Mouse (Mus musculus) midbrain, postnatal 0 days (tissue): ENCODE data around the gene Maneal. TPM values are rescaled to one million over a fixed set of nuclear protein-coding genes. Genes with fewer than 3 reads are reported as not detected.
A peak's percentile ranks its signal among the peaks of the same experiment; 100 is the strongest.

Source experiments
- ATAC-seq: fragments of 200-750 bp; cut with Nextera tagmentation; 2 replicates; pipeline ENCODE4 v1.8.0; 2017; ENCODE audit warnings: moderate number of reproducible peaks, mild to moderate bottlenecking, moderate TSS enrichment, moderate library complexity; ENCODE audit not compliant: low FRiP score
- DNase-seq: peaks from one replicate; pipeline ENCODE4 v3.0.0-alpha.2; 2015; ENCODE audit warnings: low spot score
- H3K27ac ChIP-seq: fragments of 300-500 bp; sonication (generic); 2 replicates; pipeline ENCODE4 v1.5.1; 2014; ENCODE audit warnings: low read depth, mild to moderate bottlenecking, low read length, mixed read lengths
- H3K27me3 ChIP-seq: fragments of 300-500 bp; sonication (generic); 2 replicates; pipeline ENCODE4 v1.6.1; 2014; ENCODE audit warnings: low read length, control low read depth, mixed read lengths; ENCODE audit not compliant: insufficient read depth
- H3K36me3 ChIP-seq: fragments of 300-500 bp; sonication (generic); 2 replicates; pipeline ENCODE4 v1.6.1; 2014; ENCODE audit warnings: low read length, control low read depth, mixed read lengths; ENCODE audit not compliant: insufficient read depth
- H3K4me1 ChIP-seq: fragments of 300-500 bp; sonication (generic); 2 replicates; pipeline ENCODE4 v1.6.1; 2014; ENCODE audit warnings: mild to moderate bottlenecking, control low read depth, antibody characterized with exemption, low read length, mixed read lengths; ENCODE audit not compliant: insufficient read depth
- H3K4me2 ChIP-seq: fragments of 300-500 bp; sonication (generic); 2 replicates; pipeline ENCODE4 v1.6.1; 2014; ENCODE audit warnings: low read depth, mild to moderate bottlenecking, low read length, mixed read lengths; ENCODE audit not compliant: poor library complexity, severe bottlenecking
- H3K4me3 ChIP-seq: fragments of 300-500 bp; sonication (generic); 2 replicates; pipeline ENCODE4 v1.5.1; 2014; ENCODE audit warnings: low read depth, mild to moderate bottlenecking, low read length, moderate library complexity
- H3K9ac ChIP-seq: fragments of 300-500 bp; sonication (generic); replicated peaks from 2 replicates; pipeline ENCODE4 v1.6.1; 2014; ENCODE audit warnings: mild to moderate bottlenecking, low read length, moderate library complexity, mixed read lengths; ENCODE audit not compliant: poor library complexity, severe bottlenecking
- H3K9me3 ChIP-seq: fragments of 300-500 bp; sonication (generic); 2 replicates; pipeline ENCODE4 v1.6.1; 2016; ENCODE audit warnings: low read length, control low read depth
- CTCF ChIP-seq: IDR thresholded peaks from 2 replicates; pipeline ENCODE4 v1.5.1; 2016; ENCODE audit warnings: antibody characterized with exemption, mild to moderate bottlenecking
- WGBS: fragments of 180-500 bp; shearing (Covaris S2); extraction: QIAGEN DNeasy Blood & Tissue Kit; methylation state at CpG from one replicate; pipeline ENCODE4 v1.1.7; 2014; 5-methylcytosine and 5-hydroxymethylcytosine counted together
- polyA plus RNA-seq: library from polyadenylated mRNA; unstranded; fragments of >200 nt; fragmentation: Nextera tagmentation; extraction: Ambion mirVana; gene quantifications from 2 replicates; pipeline ENCODE4 v1.2.1, GENCODE M21; 2015
- total RNA-seq: library from RNA; depleted of rRNA; stranded (reverse); fragments of >200 nt; gene quantifications from 2 replicates; pipeline ENCODE4 v1.2.3, GENCODE M21; 2014

Maneal gene
- total and polyA plus RNA-seq, 2 experiments from 2014 or later: 9.4 to 50.5 TPM

GRCm38 (mm10) chr4:124843493-124843892 is 18.5 kb downstream of the Maneal start:
- Histone ChIP-seq H3K9me3 (no peaks in the 10 kb centered on the region), H3K4me2 (no peak overlapping the region), H3K4me1 (0 out of 2 replicates have a peak, but pooled peaks cover 2% of the 10 kb centered on the region), H3K36me3 (peaks cover 27% of the 10 kb centered on the region), H3K27me3 (no peaks in the 10 kb centered on the region), H3K9ac (no peak overlapping the region), H3K4me3 (no peak overlapping the region), H3K27ac (no peak overlapping the region)
- peak; percentile 30 for DNase-seq
- ATAC-seq: peak; percentile 48; the same call in 1 of the 2 replicates
- peak; percentile 80 for TF ChIP-seq CTCF
- WGBS: 53% methylated on average over 11 of the region's 11 CpGs

- peak; percentile 43 for TF ChIP-seq CTCF
- WGBS: 100% methylated on average over 1 of the region's 1 CpGs
- H3K27ac ChIP-seq: no peak overlapping the region
- peaks cover 38% of the 10 kb centered on the region for H3K36me3 ChIP-seq
- no peak overlapping the region for H3K9ac ChIP-seq
- H3K4me2 ChIP-seq: no peak overlapping the region
- no peaks in the 10 kb centered on the region for H3K27me3 ChIP-seq
- DNase-seq: no peak
- ATAC-seq: no peak
- H3K9me3 ChIP-seq: no peaks in the 10 kb centered on the region
- no peak overlapping the region for H3K4me3 ChIP-seq
- no peaks in the 10 kb centered on the region for H3K4me1 ChIP-seq
Measured at GRCm38 (mm10) chr4:124840998-124841397, 21.0 kb downstream of the Maneal start.

GRCm38 (mm10) chr4:124838035-124838700 is 23.8 kb downstream of the Maneal start:
- Histone ChIP-seq H3K4me3 (no peak overlapping the region), H3K9me3 (no peaks in the 10 kb centered on the region), H3K4me1 (no peaks in the 10 kb centered on the region), H3K36me3 (peaks cover 36% of the 10 kb centered on the region), H3K9ac (no peak overlapping the region), H3K27ac (no peak overlapping the region), H3K4me2 (no peak overlapping the region), H3K27me3 (no peaks in the 10 kb centered on the region)
- ATAC-seq (no peak), DNase-seq (peak; percentile 36)
- no peak for TF ChIP-seq CTCF
- 85% methylated on average over 14 of the region's 14 CpGs for WGBS

GRCm38 (mm10) chr4:124832796-124833195 is 29.2 kb downstream of the Maneal start:
- Histone ChIP-seq H3K36me3 (peaks cover 33% of the 10 kb centered on the region), H3K4me1 (no peaks in the 10 kb centered on the region), H3K4me3 (no peak overlapping the region), H3K9me3 (no peaks in the 10 kb centered on the region), H3K27ac (no peak overlapping the region), H3K9ac (no peak overlapping the region), H3K27me3 (no peaks in the 10 kb centered on the region), H3K4me2 (no peak overlapping the region)
- no peak for DNase-seq
- 97% methylated on average over 10 of the region's 10 CpGs for WGBS
- no peak for ATAC-seq
- TF ChIP-seq CTCF: no peak

GRCm38 (mm10) chr4:124829671-124830070 is 32.3 kb downstream of the Maneal start:
- Histone ChIP-seq H3K27me3 (no peaks in the 10 kb centered on the region), H3K4me3 (no peak overlapping the region), H3K9ac (no peak overlapping the region), H3K4me1 (no peaks in the 10 kb centered on the region), H3K9me3 (no peaks in the 10 kb centered on the region), H3K27ac (no peak overlapping the region), H3K36me3 (peaks cover 46% of the 10 kb centered on the region), H3K4me2 (no peak overlapping the region)
- ATAC-seq (no peak), DNase-seq (no peak)
- no peak for TF ChIP-seq CTCF
- WGBS: 79% methylated on average over 5 of the region's 5 CpGs

GRCm38 (mm10) chr4:124825371-124825965 is 36.5 kb downstream of the Maneal start:
- Histone ChIP-seq H3K9me3 (no peaks in the 10 kb centered on the region), H3K4me2 (no peak overlapping the region), H3K9ac (no peak overlapping the region), H3K27ac (no peak overlapping the region), H3K36me3 (peaks cover 47% of the 10 kb centered on the region), H3K4me3 (no peak overlapping the region), H3K4me1 (no peaks in the 10 kb centered on the region), H3K27me3 (no peaks in the 10 kb centered on the region)
- DNase-seq (no peak), ATAC-seq (no peak)
- 96% methylated on average over 21 of the region's 21 CpGs for WGBS
- TF ChIP-seq CTCF: no peak
